Mouse (Mus musculus) C2C12 (cell line): Measurements from ENCODE around the gene Fras1. TPM values are rescaled to one million over a fixed set of nuclear protein-coding genes. Genes with fewer than 3 reads are reported as not detected.

ENCODE experiments used
- H3K27me3 ChIP-seq: one replicate; pipeline ENCODE4 v1.6.1; 2011; ENCODE audit not compliant: control insufficient read depth, insufficient read depth, insufficient read length
- H3K36me3 ChIP-seq: one replicate; pipeline ENCODE4 v1.6.1; 2011; ENCODE audit not compliant: control insufficient read depth, insufficient read depth
- H3K4me3 ChIP-seq: one replicate; pipeline ENCODE4 v1.5.1; 2011; ENCODE audit warnings: mild to moderate bottlenecking, control low read depth; ENCODE audit not compliant: poor library complexity, insufficient read depth, severe bottlenecking
- H3K79me2 ChIP-seq: one replicate; pipeline ENCODE4 v1.6.1; 2011; ENCODE audit not compliant: control insufficient read depth, insufficient read depth
- H3K79me3 ChIP-seq: one replicate; pipeline ENCODE4 v1.6.1; 2011; ENCODE audit warnings: low read depth, control low read depth
- H3ac ChIP-seq: one replicate; pipeline ENCODE3; 2011; ENCODE audit warnings: low read depth; ENCODE audit not compliant: control insufficient read depth, insufficient read length
- CEBPB ChIP-seq: IDR thresholded peaks from one replicate; pipeline ENCODE4 v1.6.1; 2011; ENCODE audit warnings: low read depth, mild to moderate bottlenecking, control low read depth, moderate library complexity
- CTCF ChIP-seq: IDR thresholded peaks from one replicate; pipeline ENCODE4 v1.5.1; 2011; ENCODE audit not compliant: control insufficient read depth, insufficient read depth, insufficient read length
- FOSL1 ChIP-seq: IDR thresholded peaks from one replicate; pipeline ENCODE4 v1.8.0; 2011; ENCODE audit warnings: mild to moderate bottlenecking, low read length; ENCODE audit not compliant: poor library complexity, insufficient read depth, severe bottlenecking
- MAX ChIP-seq: IDR thresholded peaks from one replicate; pipeline ENCODE4 v1.6.1; 2011; ENCODE audit warnings: mild to moderate bottlenecking, control low read depth
- MYOD1 ChIP-seq: IDR thresholded peaks from one replicate; pipeline ENCODE4 v1.6.1; 2011; ENCODE audit warnings: low read depth; ENCODE audit not compliant: control insufficient read depth, insufficient read length
- MYOG ChIP-seq: IDR thresholded peaks from one replicate; pipeline ENCODE4 v1.6.1; 2011; ENCODE audit not compliant: control insufficient read depth, insufficient read length; ENCODE audit errors: extremely low read depth
- USF1 ChIP-seq: IDR thresholded peaks from one replicate; pipeline ENCODE4 v1.6.1; 2011; ENCODE audit warnings: low read depth, mild to moderate bottlenecking, control low read depth, moderate library complexity
- polyA plus RNA-seq: library from polyadenylated mRNA; unstranded; fragments of >200 nt; fragmentation: generic; extraction: Trizol; gene quantifications from one replicate; pipeline ENCODE4 v1.2.1, GENCODE M21; 2012; ENCODE audit warnings: missing spikeins

Gene Fras1
- polyA plus RNA-seq, 1 experiment = 0.11 TPM

GRCm38 (mm10) chr5:96677498-96677897 is 303.7 kb downstream of the Fras1 start:
- no peak overlapping the region for H3ac ChIP-seq
- H3K4me3 ChIP-seq = no peak overlapping the region
- no peaks in the 10 kb centered on the region for H3K79me2 ChIP-seq
- TF ChIP-seq FOSL1 (no peak), CTCF (no peak), USF1 (no peak), MAX (no peak), CEBPB (no peak), MYOG (no peak), MYOD1 (no peak)
- no peaks in the 10 kb centered on the region for H3K79me3 ChIP-seq
- no peaks in the 10 kb centered on the region for H3K36me3 ChIP-seq
- H3K27me3 ChIP-seq = no peaks in the 10 kb centered on the region

GRCm38 (mm10) chr5:96681085-96681484 is 307.3 kb downstream of the Fras1 start:
- no peak overlapping the region for H3ac ChIP-seq
- H3K79me3 ChIP-seq = no peaks in the 10 kb centered on the region
- no peaks in the 10 kb centered on the region for H3K36me3 ChIP-seq
- no peaks in the 10 kb centered on the region for H3K79me2 ChIP-seq
- TF ChIP-seq FOSL1 (no peak), MYOD1 (no peak), CTCF (no peak), USF1 (no peak), MAX (no peak)
- no peaks in the 10 kb centered on the region for H3K27me3 ChIP-seq
- H3K4me3 ChIP-seq = no peak overlapping the region

DNA sequence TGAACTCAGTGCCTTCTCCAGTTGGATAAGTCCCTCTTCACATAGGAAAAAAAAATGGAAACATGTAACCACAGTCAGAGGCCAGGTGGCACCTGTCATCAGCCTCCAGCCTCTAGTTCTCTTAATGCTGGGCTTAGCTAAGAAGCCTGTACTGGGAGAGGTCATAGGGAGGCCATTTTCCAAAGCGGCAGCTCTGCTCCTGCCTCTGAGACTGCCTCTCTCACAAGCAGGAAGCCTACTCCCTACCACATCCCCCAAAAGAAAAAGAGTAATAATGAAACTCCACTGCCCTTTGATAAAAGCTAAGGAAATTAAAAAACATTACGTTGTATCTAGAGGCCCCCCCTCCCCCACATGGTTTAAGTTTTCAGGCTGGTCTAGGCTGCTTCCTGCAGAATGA is 309.0 kb downstream of the Fras1 start:
- no peak for TF ChIP-seq USF1
- TF ChIP-seq CEBPB = no peak
- TF ChIP-seq CTCF = no peak
- TF ChIP-seq FOSL1 = no peak
- no peak for TF ChIP-seq MYOG
- TF ChIP-seq MYOD1 = no peak
- TF ChIP-seq MAX = no peak
- no peak overlapping the region for H3K4me3 ChIP-seq

DNA sequence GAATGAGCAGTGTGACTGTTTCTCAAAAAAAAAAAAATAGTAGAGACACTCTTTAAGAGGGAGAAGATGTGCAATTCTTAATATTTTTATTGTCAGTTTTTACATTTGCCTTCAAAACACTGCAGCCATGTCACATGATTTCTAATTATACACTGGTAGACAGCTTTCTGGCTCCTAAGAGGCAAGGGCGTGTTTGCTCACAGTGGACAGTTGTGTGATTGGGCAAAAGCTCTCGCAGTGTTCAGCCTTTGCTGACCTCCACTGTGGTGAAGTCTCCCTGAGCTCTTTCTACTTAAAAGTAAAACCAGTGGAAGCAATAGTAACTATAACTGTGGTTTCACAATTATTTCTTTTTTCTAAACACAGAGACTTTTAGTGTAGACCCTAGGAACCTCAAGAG is 315.1 kb downstream of the Fras1 start:
- Histone ChIP-seq H3K27me3 (no peaks in the 10 kb centered on the region), H3K36me3 (no peaks in the 10 kb centered on the region), H3K79me3 (no peaks in the 10 kb centered on the region), H3ac (no peak overlapping the region), H3K79me2 (no peaks in the 10 kb centered on the region), H3K4me3 (no peak overlapping the region)
- TF ChIP-seq CEBPB (no peak), USF1 (no peak), CTCF (no peak), FOSL1 (no peak), MYOD1 (no peak), MAX (no peak), MYOG (no peak)

More for the DNA sequence above, 309.0 kb downstream of the Fras1 start:
- H3K79me2 ChIP-seq = no peaks in the 10 kb centered on the region
- no peaks in the 10 kb centered on the region for H3K79me3 ChIP-seq
- no peaks in the 10 kb centered on the region for H3K36me3 ChIP-seq
- no peak overlapping the region for H3ac ChIP-seq
- no peaks in the 10 kb centered on the region for H3K27me3 ChIP-seq

DNA sequence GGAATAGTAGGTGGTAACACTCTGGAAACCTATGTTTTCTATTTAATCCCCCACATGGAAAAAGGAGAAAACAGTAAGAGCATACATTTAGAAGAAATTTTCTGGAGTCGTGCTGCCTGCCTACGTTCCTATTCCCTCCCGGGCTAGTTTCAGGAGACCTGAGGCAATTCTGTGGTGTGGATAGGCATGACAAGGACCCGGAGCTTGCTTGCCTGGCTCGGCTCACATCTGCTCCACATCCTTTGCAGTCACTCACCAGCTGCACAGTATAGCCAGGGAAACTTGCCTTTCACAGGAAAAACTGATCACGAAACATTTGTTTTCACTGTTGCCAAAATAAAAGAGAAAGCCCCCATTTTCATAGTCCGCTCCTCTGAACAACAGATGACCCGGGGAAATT is 325.2 kb downstream of the Fras1 start:
- Histone ChIP-seq H3K36me3 (no peaks in the 10 kb centered on the region), H3ac (no peak overlapping the region), H3K79me3 (no peaks in the 10 kb centered on the region), H3K4me3 (no peak overlapping the region), H3K79me2 (no peaks in the 10 kb centered on the region), H3K27me3 (no peaks in the 10 kb centered on the region)
- TF ChIP-seq CTCF (no peak), MYOD1 (no peak), MAX (no peak), CEBPB (no peak), USF1 (no peak), MYOG (no peak), FOSL1 (no peak)

GRCm38 (mm10) chr5:96702706-96703625 is 329.2 kb downstream of the Fras1 start:
- H3K36me3 ChIP-seq = no peaks in the 10 kb centered on the region
- H3K79me2 ChIP-seq = no peaks in the 10 kb centered on the region
- H3ac ChIP-seq = no peak overlapping the region
- no peaks in the 10 kb centered on the region for H3K79me3 ChIP-seq
- no peaks in the 10 kb centered on the region for H3K27me3 ChIP-seq
- TF ChIP-seq MYOD1 (no peak), FOSL1 (no peak), CEBPB (no peak), CTCF (no peak), USF1 (no peak), MAX (no peak), MYOG (no peak)
- H3K4me3 ChIP-seq = no peak overlapping the region
